Mouse (Mus musculus) heart, postnatal 10 days (tissue): ENCODE data around the gene Ugt2b37. TPM values are rescaled to one million over a fixed set of nuclear protein-coding genes. Genes with fewer than 3 reads are reported as not detected.
"Not testable (repeated sequence)": the region's sequence is repeated elsewhere in the genome, so short reads cannot be mapped to it uniquely, and the experiment has no call there.

ENCODE experiments used
- DNase-seq, 2 experiments: peaks; one replicate each; pipeline ENCODE4 v3.0.0; 2021
- intact Hi-C: fragments of 180-260 bp; cut with DNase I; formaldehyde crosslinking; loops from one replicate; pipeline ENCODE4 v1.15.1; 2025
- total RNA-seq, 2 experiments: library from RNA; stranded (reverse); gene quantifications; 2 replicates each; pipeline ENCODE4 v1.2.3; 2021

The Ugt2b37 gene
- total RNA-seq, result not detected

DNA sequence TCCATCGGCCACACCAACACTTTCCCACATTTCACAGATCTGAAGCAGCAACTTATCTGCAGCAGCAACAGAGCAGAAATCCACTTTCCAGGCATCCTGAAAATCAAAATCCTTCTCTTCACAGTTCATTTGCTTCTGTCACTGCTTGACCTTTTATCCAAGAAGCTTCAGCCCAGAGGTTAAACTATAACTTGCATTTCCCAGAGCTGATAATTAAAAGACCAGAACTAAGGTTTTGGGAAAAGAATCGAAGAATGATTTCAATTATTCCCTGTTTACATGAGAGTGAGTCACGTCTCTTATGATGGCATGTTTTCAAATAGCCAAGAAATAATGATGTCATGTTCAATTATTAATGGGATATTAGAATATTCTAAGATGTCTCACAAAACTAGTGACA is at the start of gene Ugt2b37:
Ugt2b37 (minus strand) TSS at position 129 of the 400 bp plus-strand sequence.
- DNase-seq, intact Hi-C loops: not testable (repeated sequence)

DNA sequence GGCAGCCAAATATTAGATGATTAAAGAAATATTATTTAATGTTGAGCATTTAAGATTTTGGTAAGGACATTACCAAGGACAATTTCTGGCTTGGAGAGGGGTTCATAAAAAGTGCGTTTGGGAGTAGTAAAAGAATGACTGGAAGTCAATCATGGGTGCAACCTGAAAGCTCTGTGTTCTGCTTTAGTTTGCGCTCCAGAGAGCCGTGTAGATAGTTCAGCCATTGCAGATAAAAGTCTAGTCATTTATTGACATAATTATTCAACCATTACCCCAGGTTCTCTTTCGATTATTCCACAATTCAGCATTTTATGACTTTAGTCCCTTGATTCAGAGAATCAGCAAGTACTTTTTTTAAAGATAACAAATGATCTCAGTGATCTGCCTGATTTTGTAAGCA is 31.6 kb upstream of the Ugt2b37 start:
- DNase-seq, intact Hi-C loops: not testable (repeated sequence)

DNA sequence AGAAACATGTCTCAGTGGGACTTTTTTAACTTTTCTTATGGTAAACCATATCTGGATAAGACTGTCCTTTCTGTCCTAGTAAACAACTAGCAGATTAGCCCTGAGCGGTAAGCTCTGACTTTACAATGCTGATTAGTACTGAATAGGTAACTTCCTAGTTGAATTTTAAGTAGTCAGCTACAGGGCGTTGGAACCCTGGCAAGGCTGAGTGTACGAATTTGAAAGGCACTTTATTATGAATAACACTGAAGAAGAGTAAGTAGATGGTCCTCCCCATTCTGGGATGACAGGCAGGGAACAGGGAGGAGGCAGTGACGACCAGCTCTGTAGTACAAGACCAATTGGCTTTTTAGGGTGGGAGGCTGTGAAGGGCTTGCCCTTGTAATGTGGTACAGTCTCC is 21.4 kb upstream of the Ugt2b37 start:
- intact Hi-C loops, DNase-seq: not testable (repeated sequence)

DNA sequence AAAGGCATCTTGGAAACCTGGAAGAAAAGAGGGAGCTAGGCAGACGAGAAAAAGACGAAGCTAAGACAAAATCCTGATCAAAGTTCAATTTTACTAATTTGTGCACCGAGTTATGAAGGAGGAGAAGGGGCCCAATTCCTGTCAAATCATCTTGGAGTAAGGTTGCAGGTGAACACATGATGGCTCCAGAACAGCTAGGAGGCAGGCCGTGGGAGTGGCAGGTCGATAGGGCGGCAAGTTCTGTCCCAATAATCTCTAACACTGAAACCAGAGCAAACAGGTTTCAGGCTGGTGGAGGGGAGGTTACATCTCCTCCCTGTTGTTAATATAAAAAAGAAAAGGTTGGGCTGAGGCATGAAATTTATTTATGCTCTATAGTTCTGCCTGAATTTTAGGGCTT is 21.0 kb upstream of the Ugt2b37 start:
- intact Hi-C loops, result no loop called here
- no peak for DNase-seq

DNA sequence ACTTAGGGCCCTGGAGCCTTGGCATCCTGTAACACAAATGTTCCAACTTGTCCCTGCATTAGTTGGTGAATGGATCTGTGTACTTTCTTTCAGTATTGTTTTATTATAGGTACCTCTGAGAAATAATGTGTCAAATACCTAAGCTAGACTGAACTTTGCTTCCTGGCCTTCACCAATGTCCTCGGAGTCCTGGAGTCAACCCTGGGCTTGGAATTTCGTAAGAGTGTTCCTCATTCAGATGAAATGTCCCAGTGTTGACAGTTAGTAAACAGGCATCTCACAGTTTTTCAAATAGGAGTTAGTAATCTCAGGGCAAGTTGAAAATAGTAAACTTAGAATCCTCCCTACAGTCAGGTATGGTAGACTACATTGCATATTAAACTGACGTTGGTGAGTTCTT is 1.2 kb upstream of the Ugt2b37 start:
- DNase-seq, result no peak
- intact Hi-C loops, result no loop called here

DNA sequence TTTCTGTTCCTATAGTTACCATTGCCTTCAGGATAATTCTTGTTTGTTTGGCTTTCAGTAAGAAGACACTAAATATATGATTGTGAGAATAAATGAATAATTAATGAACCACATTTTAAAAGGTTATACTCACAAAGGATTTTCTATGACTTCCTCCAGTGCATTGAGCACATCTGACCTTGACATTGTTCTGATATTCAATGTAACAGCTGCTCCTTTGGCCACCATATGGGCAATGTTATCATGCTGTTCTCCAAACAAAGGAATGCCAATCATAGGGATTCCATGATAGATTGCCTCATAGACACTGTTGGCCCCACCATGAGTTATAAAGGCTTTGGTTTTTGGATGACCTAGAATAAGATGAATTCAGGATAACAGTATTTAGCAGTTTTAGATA is 12.5 kb downstream of the Ugt2b37 start:
- DNase-seq, intact Hi-C loops: not testable (repeated sequence)

DNA sequence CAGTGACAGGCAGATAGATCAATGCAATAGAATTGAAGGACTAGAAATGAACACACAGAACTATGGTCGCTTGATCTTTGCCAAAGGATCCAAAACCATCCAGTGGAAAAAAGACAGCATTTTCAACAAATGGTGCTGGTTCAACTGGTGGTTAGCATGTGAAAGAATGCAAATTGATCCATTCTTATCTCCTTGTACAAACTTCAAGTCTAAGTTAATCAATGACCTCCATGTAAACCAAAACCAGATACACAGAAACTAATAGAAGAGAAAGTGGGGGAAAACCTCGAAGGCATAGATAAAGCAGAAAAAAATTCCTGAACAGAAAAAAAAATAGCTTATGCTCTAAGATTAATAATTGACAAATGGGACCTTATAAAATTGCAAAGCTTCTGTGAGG is 58.2 kb downstream of the Ugt2b37 start:
- intact Hi-C loops, DNase-seq: not testable (repeated sequence)

Other genes starting within 250 kb of the Ugt2b37 start
- not detected for gene Ugt2b36, start 162.2 kb downstream of the Ugt2b37 start, total RNA-seq
- not detected for gene Ugt2b5, start 114.5 kb downstream of the Ugt2b37 start, total RNA-seq
- gene Ugt2a3, start 82.4 kb upstream of the Ugt2b37 start, total RNA-seq, result not detected
- gene Ugt2b38, start 169.4 kb upstream of the Ugt2b37 start, total RNA-seq, result not detected
- not detected for gene Ugt2a2, start 227.5 kb upstream of the Ugt2b37 start, total RNA-seq
- not detected for gene Gm43638, start 232.0 kb upstream of the Ugt2b37 start, total RNA-seq
- gene Ugt2a1, start 236.1 kb upstream of the Ugt2b37 start, total RNA-seq, result not detected